Mouse (Mus musculus): ENCODE results near the gene Syne4. TPM values are rescaled to one million over a fixed set of nuclear protein-coding genes. Genes with fewer than 3 reads are reported as not detected.

Gene Syne4
- polyA plus RNA-seq, 1 experiment, result 8.8 TPM

DNA sequence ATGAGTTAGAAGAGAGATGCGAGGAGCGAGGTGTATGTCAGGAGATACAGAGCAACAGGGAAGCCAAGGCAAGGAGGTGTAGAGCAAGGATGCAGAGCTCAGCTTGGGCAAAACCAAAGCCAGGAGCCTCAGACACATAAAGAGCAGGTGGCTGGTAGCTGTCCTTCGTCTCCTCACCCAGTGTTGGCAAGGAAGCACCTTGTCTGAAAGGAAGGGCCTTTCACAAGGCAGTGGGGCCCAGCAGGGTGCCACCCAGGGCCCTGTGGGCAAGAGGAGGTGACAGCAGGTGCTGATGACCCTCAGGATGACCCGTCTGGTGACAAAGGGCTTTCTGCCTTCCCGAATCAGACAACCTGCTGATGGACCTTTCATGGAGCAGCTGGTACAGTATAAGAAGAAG, 20.0 kb downstream of the Syne4 start:
- TF ChIP-seq GATA1 (IDR thresholded peaks at IDR 0.05; ENCODE audit: low read length), result no peak

DNA sequence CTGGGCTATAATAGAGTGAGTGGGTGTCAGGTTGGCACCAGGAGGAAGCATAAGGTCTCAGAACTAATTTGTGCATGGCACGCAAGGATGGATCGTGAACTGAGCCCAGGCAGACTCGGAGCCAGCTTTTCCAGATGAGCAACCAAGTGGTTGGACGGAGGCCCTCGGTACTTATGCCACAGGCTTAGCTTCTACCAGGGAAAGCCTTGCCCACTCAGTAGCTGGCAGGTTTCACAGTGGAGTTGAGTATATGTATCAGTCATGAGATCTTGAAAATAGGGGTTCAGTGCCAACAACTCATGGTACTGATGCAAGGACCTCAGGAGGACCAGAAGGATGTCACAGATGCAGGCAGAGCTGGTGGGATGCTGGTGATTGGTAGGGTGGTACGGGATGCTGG, 21.1 kb downstream of the Syne4 start:
- TF ChIP-seq GATA1 (IDR thresholded peaks at IDR 0.05; ENCODE audit: low read length), result no peak

DNA sequence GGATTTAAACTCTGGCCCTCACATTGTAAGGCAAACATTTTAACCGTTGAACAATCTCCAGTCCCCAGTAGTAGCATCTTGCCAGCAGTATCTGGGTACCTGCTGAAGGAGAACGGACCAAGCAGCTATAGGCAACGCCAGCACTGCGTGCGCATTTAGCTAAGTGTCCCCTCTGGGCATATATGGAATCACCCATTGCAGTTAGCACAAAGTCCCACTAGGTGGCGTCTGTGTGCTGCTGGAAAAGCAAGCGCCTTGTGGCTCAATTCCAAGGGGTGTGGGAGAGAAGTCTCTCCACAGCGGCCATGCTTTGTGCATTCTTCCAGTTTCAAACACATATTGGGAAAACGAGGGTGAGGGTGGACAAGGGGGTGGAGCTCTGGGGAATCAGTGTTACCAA, 21.8 kb downstream of the Syne4 start:
- TF ChIP-seq GATA1 (IDR thresholded peaks at IDR 0.05; ENCODE audit: low read length), result no peak

DNA sequence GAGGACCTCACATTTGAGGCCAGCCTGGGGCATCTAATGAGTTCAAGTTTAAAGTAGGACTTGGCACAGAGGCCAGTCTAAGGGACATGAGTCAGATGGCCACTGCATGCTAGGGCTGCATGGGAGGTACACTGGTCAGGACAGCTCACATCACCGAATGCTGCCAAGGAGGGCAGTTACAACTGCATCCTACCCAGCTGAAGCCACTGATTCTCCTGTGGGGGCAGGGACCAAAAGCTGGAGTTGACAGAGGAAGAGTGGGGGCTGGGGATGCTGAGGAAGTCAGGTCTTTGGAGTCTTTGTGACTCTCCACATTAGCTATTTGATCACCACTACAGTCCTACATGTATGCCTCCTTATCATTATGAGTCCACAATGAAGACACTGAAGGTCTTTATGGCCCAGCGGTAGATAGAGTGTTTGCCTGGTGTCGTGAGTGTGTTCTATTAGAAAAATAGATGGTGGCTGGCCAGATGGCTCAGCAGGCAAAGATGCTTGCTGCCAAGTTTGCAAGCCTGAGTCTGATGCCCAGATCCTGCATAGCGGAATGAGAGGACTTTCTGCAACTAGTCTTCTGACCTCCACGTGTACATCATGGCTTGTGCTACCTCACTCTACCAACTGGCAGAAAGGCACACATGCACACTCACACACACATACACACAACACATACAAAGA, 25.0 kb downstream of the Syne4 start:
- TF ChIP-seq GATA1 (IDR thresholded peaks at IDR 0.05; ENCODE audit: low read length), result no peak

DNA sequence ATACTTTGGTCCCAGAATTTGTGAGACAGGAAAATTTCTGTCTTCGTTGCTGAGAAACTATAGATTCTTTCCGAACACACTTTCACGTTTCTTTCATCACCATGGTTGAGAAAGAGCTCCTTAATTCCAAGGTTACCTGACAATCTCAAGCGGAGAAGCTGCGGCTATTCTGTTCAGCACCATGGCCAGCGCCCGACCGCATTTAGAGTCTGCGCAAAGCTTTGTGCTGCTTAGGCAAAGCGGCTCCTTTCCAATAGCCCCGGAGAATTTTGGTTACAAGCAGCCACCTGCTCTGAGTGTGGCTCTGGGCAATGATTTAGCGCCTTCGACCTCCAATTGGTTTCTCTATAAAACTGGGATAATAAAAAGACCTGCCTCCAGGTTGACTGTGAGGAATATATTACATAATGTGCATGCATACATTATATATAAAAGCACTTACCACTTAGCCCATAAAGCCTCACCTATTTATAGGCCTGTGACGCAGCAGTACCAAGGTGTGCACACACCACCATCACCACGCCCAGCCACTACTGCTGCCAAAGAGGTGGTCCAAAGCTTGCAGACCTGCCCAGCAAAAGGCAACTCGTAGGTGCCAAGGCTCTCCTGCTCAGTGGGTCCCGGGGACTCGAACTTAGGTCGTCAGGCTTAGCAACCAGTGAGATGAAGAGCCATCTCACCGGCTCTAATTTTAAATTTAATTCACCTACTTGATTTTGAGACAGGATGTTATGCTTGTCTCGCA, 32.2 kb downstream of the Syne4 start:
- no peak for TF ChIP-seq GATA1 (IDR thresholded peaks at IDR 0.05; ENCODE audit: low read length)

DNA sequence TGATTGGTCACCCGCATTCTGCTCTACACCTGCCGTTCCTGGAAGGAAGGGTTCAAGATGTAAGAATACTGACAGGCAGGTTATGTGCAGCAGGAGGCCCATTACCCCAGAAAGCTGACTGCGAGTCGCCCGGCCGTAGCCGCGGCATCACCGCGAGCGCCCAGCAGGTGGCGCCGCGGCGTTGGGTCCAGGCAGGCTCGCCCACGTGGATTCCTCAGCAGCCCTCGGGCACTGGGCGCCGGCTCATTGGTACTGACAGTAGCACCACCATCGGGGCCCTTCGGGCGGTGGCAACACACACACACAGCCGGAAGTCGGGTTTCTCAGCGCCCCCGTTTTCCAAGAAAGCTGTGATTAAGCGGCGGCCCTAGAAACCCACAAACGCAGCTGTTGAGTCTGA, 33.2 kb downstream of the Syne4 start:
- no peak for TF ChIP-seq GATA1 (IDR thresholded peaks at IDR 0.05; ENCODE audit: low read length)

DNA sequence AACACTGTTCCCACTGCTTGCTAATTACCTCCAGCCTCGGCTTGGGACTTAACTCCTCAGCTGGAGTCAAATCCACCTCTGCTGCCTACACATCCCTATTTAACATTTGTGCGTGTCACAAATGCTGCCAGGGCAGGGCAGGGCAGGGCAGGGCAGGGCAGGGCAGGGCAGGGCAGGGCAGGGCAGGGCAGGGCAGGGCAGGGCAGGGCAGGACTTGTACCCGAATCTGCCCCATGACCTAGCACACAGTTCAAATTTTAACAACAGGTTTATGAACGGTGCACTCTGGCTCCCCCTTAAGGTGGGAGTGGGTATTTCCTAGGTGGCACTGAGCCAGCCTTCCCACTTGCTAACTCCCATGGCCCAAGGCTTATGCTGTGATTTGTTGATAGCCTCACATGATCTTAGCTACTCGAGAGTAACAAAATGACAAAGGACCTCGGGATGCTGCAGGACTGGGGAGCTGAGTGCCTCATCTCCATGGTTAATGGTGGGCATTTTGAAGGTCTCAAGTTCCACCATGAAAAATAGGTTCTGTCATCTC, 38.7 kb downstream of the Syne4 start:
- no peak for TF ChIP-seq GATA1 (IDR thresholded peaks at IDR 0.05; ENCODE audit: low read length)

DNA sequence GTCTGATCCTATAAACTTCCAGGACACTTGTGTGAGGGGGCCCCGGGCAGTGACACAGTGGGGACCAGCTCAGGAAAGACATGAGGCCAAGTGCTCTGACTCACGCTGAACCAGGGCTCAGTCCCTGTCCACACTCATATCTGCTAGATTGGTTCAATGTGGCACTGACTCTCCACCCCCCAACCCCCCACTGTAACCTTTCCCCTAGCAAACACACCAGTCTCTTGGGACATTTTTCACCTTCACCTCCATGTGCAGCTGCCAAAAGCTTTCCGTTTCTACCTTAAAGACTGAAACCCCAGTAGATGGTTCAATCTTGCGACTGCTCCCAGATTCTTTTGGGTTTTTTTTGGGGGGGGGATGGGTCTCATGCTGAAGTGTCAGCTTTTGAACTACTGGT, 39.5 kb downstream of the Syne4 start:
- TF ChIP-seq GATA1 (IDR thresholded peaks at IDR 0.05; ENCODE audit: low read length), result no peak

DNA sequence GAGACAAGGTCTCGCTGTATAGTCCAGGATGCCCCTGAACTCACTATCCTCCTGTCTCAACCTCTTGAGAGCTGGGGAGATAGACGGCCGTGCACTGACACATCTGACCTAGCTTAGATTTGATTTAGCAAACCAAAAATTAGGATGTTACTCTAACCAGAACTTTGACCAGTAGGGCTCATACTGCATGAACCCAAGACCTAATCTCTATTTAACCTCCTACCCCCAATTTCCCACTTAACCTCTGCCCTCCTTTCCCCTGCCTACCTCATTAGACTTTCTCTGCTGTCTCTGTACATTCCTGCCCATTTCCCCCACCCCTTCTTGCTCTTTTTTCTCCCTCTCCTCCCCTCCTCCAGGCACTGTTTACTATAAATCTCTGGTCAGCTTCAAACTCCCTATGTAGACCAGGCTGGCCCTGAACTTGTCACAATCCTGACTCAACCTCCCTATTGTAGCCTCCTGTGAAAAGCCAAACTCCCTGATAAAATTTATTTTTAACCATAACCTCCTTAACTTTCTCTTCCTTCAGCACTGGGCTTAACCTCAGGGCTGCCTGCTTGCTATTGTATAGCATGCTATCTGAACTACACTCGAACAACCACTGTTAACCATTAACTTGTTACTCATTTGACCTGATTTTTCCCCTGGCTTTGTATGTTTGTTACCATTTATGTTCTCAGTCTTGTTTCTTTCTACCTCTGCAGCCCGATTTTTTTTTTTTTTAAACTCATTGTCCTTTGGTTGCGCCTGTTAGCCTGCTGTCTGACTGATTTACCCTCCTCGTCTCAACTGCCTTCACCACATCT, 44.0 kb downstream of the Syne4 start:
- no peak for TF ChIP-seq GATA1 (IDR thresholded peaks at IDR 0.05; ENCODE audit: low read length)

DNA sequence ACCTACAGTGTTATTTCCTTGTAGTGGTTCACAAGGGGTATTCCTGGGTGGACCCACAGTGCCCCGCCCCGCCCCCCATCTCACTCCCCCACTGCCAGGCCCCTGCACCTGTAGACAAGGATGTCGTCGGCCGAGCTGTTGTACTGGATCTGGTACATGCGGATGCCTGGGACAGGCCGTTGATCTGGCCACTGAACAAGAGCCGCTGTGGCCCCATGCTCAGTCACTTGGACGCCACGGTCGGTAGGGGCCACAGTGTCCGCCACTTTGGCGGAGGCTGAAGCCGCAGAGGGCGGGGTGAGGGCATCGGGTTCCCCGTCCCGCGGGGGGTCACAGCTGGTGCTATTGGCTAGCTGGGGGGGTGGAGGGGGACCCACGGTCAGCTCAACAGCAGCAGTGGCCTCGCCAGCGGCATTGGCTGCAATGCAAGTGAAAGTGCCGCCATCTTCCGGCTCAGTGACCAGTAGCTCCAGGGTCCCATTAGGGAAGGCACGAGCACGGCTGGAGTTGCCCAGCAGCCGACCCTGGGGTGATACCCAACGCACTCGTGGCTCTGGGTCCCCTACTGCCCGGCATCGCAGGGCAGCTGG, 44.8 kb downstream of the Syne4 start:
- no peak for TF ChIP-seq GATA1 (IDR thresholded peaks at IDR 0.05; ENCODE audit: low read length)

DNA sequence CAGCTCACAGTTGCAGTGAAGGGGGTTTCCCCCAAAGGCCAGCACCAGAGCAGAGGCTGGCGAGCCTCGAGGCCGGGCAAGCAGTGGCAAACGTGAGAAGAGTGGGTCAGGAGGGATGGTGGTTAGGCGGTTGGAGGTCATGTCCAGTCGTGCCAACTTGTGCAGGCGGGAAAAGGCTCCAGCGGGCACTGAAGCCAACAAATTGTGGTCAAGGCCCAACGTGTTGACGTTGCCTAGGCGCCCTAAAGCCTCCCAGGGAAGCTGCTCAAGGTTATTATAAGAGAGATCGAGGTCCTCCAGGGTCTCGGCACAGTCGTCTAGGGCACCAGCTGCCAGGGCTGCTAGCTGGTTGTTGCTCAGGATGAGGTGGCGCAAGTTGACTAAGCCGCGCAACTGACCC, 45.4 kb downstream of the Syne4 start:
- TF ChIP-seq GATA1 (IDR thresholded peaks at IDR 0.05; ENCODE audit: low read length), result no peak

DNA sequence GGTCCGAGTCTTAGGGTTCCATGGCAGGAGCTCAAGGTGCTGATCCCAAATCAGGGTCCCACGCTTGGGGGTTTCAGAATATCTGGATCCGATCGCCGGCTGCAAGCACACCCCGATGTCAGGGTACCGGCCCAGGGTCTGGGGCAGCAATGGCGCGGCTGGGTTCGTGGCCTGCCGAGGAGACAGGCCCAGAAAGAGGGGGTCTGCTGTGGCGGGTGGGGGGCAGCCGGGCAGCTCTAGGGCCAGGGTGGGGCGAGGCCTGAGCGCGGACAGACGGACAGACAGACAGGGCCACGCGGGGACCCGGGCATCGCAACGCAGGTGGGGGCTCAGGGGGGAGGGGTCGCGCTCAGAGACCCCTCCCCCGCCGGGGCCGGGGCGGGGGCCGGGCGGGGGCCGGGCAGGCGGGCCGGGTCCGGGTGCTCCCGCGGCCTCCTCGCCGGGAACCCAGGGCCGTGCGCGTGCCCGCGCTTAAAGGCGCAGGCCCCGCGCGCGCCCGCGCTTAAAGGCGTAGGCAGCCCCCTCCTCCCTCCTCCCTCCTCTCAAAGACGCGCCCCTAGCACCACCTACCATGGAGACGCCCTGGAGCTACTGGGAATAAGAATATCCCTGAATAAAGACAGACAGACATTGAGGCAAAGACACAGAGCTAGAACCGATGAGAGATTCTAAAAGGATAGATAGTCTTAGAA, 48.2 kb downstream of the Syne4 start, which contains the start of gene Lrfn3:
TSS of gene Lrfn3 (minus strand) at position 121 of the 692 bp plus-strand sequence.
- no peak for TF ChIP-seq GATA1 (IDR thresholded peaks at IDR 0.05; ENCODE audit: low read length)

DNA sequence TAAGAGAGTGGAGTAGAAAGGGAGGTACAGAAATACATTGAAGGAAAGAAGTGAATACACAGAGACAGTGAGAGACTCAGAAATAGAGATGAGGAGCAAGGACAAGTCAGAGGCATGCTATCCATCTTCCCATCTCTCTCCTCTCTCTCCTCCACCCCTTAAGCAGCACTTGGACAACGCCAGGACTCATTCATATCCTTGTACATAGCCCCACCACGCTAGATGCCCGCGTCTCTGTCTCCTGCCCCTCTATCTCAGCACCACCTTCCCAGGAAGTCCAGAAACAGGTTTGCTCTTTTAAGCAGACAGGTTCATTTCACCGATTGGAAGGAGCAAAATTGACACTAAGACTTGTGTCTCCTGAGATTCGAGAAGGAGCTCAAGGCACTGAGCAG, 48.7 kb downstream of the Syne4 start:
- TF ChIP-seq GATA1 (IDR thresholded peaks at IDR 0.05; ENCODE audit: low read length), result no peak

DNA sequence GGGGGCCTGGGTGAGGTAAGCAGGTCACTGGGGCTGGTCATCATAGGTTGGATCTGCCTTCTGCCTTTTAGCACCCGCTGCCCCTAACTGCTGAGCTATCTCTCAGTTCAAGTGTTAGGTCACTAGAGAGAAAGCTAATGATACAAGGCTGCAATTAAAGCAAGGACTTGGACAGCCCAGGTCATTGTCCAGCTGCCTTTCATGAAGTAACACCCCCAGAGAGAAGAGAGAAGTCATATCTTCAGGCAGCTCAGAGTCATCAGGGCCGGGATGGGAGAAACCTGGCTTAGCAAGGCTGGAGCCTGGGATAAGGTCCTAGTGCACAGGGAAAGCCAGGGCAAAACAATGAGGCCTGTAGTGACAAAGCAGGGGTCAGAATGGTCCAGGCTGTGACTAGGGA, 52.9 kb downstream of the Syne4 start:
- no peak for TF ChIP-seq GATA1 (IDR thresholded peaks at IDR 0.05; ENCODE audit: low read length)

Other genes with a start within 250 kb of the Syne4 start
- gene Zfp82, start 241.9 kb upstream of the Syne4 start, polyA plus RNA-seq (2012), result 0.17 and 0.26 TPM in 2 replicates
- gene Gm26920, start 224.4 kb upstream of the Syne4 start, polyA plus RNA-seq (2012), result not detected in 2 replicates
- 2.5 and 3.4 TPM in 2 replicates for gene Zfp566, start 224.3 kb upstream of the Syne4 start, polyA plus RNA-seq (2012)
- gene Zfp260, start 220.0 kb upstream of the Syne4 start, polyA plus RNA-seq (2012), result 0.19 and 0.64 TPM in 2 replicates
- 4.1 and 5.5 TPM in 2 replicates for gene Zfp382, start 192.9 kb upstream of the Syne4 start, polyA plus RNA-seq (2012)
- gene Zfp146, start 145.1 kb upstream of the Syne4 start, polyA plus RNA-seq (2012), result 8.2 and 19.8 TPM in 2 replicates
- gene Cox7a1, start 130.7 kb upstream of the Syne4 start, polyA plus RNA-seq (2012), result 8.3 and 9.2 TPM in 2 replicates
- gene Capns1, start 116.0 kb upstream of the Syne4 start, polyA plus RNA-seq (2012), result 142 and 154 TPM in 2 replicates
- gene Polr2i, start 82.9 kb upstream of the Syne4 start, polyA plus RNA-seq (2012), result 126 and 136 TPM in 2 replicates
- 68.1 and 70.9 TPM in 2 replicates for gene Tbcb, start 82.5 kb upstream of the Syne4 start, polyA plus RNA-seq (2012)
- gene Ovol3, start 79.1 kb upstream of the Syne4 start, polyA plus RNA-seq (2012), result 0.15 TPM in 1 of 2 replicates, not detected in the other
- gene Thap8, start 34.7 kb upstream of the Syne4 start, polyA plus RNA-seq (2012), result 0.12 and 0.26 TPM in 2 replicates
- 40.6 and 75.2 TPM in 2 replicates for gene Wdr62, start 34.4 kb upstream of the Syne4 start, polyA plus RNA-seq (2012)
- gene Clip3, start 23.1 kb upstream of the Syne4 start, polyA plus RNA-seq (2012), result 0.24 TPM in 1 of 2 replicates, not detected in the other
- gene Alkbh6, start 6.1 kb upstream of the Syne4 start, polyA plus RNA-seq (2012), result 59.9 and 74.5 TPM in 2 replicates
- gene E130208F15Rik, start 6.9 kb downstream of the Syne4 start, polyA plus RNA-seq (2012), result 0.39 and 0.44 TPM in 2 replicates
- gene Sdhaf1, start 9.1 kb downstream of the Syne4 start, polyA plus RNA-seq (2012), result 23.4 and 30.5 TPM in 2 replicates
- not detected in 2 replicates for gene Lrfn3, start 48.0 kb downstream of the Syne4 start, polyA plus RNA-seq (2012)
- gene Tyrobp, start 99.0 kb downstream of the Syne4 start, polyA plus RNA-seq (2012), result 0.25 TPM in 1 of 2 replicates, not detected in the other
- not detected in 2 replicates for gene Hcst, start 105.0 kb downstream of the Syne4 start, polyA plus RNA-seq (2012)
- gene Nfkbid, start 106.9 kb downstream of the Syne4 start, polyA plus RNA-seq (2012), result 0.12 and 0.16 TPM in 2 replicates
- gene Aplp1, start 130.7 kb downstream of the Syne4 start, polyA plus RNA-seq (2012), result not detected in 2 replicates
- not detected in 2 replicates for gene Kirrel2, start 142.9 kb downstream of the Syne4 start, polyA plus RNA-seq (2012)
- gene Nphs1, start 143.5 kb downstream of the Syne4 start, polyA plus RNA-seq (2012), result not detected in 2 replicates
- gene Prodh2, start 178.8 kb downstream of the Syne4 start, polyA plus RNA-seq (2012), result not detected in 2 replicates
- 70.2 and 78.5 TPM in 2 replicates for gene Arhgap33, start 220.3 kb downstream of the Syne4 start, polyA plus RNA-seq (2012)
- gene Hspb6, start 237.4 kb downstream of the Syne4 start, polyA plus RNA-seq (2012), result 17.1 and 19.6 TPM in 2 replicates
- gene Proser3, start 237.5 kb downstream of the Syne4 start, polyA plus RNA-seq (2012), result 32.5 and 41.8 TPM in 2 replicates
- gene Lin37, start 245.0 kb downstream of the Syne4 start, polyA plus RNA-seq (2012), result 145 and 158 TPM in 2 replicates
- 85.2 and 111 TPM in 2 replicates for gene U2af1l4, start 248.5 kb downstream of the Syne4 start, polyA plus RNA-seq (2012)
- 2.4 and 5.3 TPM in 2 replicates for gene Gm49396, start 248.5 kb downstream of the Syne4 start, polyA plus RNA-seq (2012)
- gene Psenen, start 248.8 kb downstream of the Syne4 start, polyA plus RNA-seq (2012), result 49.9 and 57.2 TPM in 2 replicates

Measured in G1E-ER4 (cell line).